Mouse (Mus musculus) lung, postnatal 36 days (tissue): ENCODE measurements at regions not wholly inside any gene's neighbourhood (a gene's known extent, or its start where the extent isn't known, plus 50 kb on each side); places are given as distances from the start of the nearest gene placed in this dataset.

Experiments
- DNase-seq: peaks from one replicate; pipeline ENCODE4 v3.0.0; 2022; ENCODE audit warnings: mixed read lengths

DNA sequence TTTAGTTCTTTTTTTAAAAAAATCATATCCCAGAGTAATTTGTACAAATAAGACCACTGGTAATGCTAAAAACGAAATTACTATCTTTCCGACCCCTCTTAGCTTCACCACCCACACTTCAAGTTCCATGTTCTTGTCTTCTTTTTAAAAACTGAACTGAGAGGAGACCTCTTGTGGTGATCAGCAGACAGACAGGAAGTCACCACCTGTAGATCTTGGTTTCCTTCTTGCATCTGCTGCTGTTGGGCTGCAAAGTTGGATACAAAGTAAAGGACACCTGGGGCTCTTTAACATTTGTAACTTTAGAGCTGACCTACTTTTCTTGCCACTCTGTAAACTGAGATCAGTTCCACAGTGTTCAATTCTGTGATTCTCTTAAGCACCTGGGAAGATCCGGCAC is 216.4 kb downstream of the Cog6 start:
- DNase-seq, result peak; percentile 32

- DNase-seq, result no peak
Observed at GRCm38 (mm10) chr3:52797801-52798200, 219.2 kb downstream of the Cog6 start.

DNA sequence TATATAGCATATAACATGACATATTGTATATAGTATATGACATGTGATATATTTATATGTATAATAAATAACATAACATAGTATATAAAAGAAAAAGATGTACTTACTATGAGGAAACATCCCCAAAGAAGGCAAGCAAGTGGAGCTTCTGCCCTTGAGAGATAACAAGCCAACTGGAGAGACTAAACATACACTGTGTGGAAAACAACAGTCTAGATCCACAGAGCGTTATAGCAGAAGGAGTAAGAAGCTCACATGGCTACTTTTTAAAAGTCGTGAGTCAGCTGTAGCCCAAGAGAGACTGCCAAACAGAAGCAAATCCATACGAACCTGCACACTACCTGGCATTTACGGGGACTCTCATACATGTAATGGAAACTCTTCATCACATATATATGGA is 219.9 kb downstream of the Cog6 start:
- DNase-seq, result no peak

DNA sequence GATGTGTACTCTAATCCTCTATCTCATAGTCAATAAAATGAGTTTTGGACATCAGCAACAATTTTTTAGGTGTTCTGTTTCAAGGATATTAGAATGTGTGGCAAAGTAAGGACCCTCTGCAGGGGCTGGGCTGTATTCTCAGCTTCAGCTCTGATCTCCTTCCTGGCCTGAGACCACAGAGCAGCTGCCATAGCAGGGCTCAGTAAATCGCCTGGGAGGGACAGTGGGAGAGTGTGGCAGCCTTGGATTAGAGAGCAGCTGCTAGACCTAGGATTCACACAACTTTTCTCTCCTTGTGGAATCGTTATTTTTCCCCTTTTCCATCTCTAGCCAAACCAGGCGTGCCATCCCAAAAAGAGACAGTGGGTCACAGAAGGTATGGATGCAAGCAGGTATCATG is 222.8 kb downstream of the Cog6 start:
- DNase-seq, result no peak

DNA sequence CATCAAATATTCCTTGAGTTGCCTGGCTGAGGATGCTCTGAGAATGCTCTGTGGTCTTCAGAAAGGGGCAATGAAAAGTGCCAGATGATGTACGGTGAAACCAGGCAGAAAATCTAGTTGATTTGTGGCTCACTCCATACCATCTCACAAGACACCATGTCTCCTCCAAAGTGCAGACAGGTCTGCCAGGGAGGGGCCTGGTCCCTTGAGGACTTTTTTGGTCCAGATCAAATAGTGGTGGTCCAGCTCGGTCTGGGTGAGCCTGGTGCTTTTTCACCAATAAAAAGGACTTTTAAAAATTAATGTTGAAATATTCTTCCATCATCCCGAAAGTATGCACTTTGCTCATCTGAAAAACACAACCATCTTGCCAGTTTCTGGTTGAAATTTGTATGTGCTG is 224.2 kb downstream of the Cog6 start:
- no peak for DNase-seq

GRCm38 (mm10) chr3:52792121-52792520 is 224.9 kb downstream of the Cog6 start:
- no peak for DNase-seq

DNA sequence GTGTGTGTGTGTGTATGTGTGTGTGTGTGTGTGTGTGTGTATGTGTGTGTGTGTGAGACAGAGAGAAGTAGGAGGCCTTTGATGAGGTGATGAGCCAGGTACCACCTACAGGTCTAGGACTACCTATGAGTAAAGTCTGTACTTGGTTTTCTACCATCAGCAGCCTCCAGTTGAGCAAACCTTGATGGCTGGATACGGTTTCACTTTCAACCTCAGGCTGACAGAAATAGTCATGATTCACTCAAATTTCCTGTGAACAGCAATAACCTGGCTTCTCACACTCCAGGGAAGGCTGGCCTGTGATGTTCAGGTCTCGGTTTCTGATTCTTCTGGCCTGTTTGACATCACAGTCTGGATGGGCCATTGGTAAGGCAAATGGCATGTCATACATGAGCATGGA is 226.1 kb downstream of the Cog6 start:
- DNase-seq, result no peak

DNA sequence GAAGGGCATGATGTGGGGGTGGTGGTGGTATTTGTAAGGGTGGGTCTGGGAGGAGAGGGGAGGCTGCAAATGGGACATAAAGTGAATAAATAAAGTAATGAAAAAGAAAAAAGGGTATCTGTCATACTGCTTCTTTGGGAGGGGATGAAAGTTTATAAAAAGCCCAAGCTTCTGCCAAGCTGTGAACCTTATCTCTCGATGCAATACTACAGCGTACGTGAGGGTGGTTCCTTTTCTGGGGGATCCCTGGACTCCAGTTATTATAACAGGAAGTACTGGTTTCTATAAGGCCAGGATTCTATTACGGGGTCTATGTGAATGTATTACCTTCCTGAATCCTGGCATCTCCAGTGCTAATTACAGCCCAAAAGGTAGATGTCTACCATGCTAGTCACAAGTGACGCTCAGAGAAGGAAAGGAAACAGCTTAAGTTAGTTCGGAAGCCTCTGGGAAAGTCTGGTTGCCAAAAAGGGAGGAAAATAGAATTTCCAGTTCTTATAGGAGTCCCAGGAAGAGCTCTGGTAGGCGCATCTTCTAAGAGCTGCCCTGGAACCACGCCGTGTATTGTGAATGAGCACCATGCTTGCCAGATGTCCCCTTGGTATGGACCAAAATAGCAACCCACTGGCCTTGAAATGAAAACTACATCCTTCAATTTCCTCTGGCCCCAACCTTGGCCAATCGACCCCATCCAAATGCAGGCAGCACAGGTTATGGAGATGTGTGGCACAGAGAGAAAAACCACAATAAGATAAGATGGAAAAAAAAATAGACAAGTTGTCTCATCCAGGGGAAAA is 228.9 kb downstream of the Cog6 start:
- no peak for DNase-seq

- DNase-seq, result no peak
Observed at GRCm38 (mm10) chr3:52785595-52785994, 231.4 kb downstream of the Cog6 start.

DNA sequence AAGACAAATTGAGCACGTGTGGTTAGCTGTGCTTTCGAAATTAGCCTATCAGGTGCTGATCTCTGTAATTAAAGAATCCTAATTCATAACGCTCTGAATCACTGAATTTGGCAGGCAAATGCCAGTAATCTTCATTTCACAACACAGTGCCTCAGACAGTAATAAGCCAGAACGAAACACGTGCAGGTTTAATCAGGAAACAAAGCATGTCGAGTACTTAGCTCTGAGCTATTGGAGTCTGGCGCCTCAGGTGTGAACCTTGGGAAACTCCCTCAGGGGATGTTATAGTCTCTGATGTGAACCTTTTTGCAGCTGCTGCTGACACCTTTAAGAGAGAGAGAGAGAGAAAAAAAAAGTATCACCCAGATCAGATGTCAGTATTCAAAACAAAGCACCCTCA is 232.6 kb downstream of the Cog6 start:
- no peak for DNase-seq

GRCm38 (mm10) chr3:52782576-52782975 is 234.5 kb downstream of the Cog6 start:
- no peak for DNase-seq

GRCm38 (mm10) chr3:52781521-52781920 is 235.5 kb downstream of the Cog6 start:
- DNase-seq, result no peak

GRCm38 (mm10) chr3:52780356-52780755 is 236.7 kb downstream of the Cog6 start:
- DNase-seq, result no peak

GRCm38 (mm10) chr3:52775875-52776274 is 241.2 kb downstream of the Cog6 start:
- no peak for DNase-seq

- DNase-seq, result no peak
Observed at GRCm38 (mm10) chr3:52775156-52775555, 241.9 kb downstream of the Cog6 start.

DNA sequence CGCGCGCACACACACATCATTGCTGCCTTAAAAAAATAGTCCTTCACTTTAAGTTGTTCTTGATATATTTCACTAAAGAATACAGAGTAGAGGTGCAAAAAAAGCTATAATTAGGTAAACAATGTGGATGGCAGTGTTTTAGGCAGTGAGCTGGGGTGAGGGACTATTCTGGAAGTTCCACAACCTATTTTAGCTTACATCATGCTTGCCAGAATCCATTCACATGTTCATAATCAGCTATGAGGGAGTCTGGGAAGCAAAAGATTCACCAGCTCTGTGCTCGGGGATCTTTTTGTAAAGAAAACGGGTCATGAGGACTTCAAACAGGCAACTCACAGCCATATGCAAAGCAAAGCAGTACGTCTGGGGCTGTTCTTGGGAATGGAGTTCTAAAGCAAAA is 242.3 kb downstream of the Cog6 start:
- DNase-seq, result no peak

- peak; percentile 40 for DNase-seq
Observed at GRCm38 (mm10) chr3:52767276-52767675, 249.8 kb downstream of the Cog6 start.

DNA sequence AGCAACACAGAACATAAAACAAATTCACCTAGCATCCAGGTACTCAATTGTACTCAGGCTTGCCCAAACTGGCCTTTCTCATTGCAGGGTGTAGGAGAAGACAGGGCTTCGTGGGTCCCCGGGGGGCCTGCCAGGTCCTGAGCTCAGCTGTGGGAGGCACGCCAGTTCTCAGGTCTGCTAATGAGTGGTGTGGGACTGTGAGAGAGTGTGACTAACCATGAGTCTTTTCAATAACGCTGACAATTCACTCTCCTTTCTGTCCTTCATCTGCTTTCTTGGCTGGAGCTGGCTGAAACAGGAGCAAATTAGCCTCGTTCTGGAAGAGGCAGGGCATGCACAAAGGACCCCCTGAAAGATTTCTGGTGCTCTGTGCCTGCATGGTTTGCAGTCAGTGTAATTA is 250.2 kb downstream of the Cog6 start:
- DNase-seq, result no peak

- DNase-seq, result no peak
Observed at GRCm38 (mm10) chr3:52764166-52764565, 252.9 kb downstream of the Cog6 start.

GRCm38 (mm10) chr3:52763660-52764059 is 253.4 kb downstream of the Cog6 start:
- no peak for DNase-seq

DNA sequence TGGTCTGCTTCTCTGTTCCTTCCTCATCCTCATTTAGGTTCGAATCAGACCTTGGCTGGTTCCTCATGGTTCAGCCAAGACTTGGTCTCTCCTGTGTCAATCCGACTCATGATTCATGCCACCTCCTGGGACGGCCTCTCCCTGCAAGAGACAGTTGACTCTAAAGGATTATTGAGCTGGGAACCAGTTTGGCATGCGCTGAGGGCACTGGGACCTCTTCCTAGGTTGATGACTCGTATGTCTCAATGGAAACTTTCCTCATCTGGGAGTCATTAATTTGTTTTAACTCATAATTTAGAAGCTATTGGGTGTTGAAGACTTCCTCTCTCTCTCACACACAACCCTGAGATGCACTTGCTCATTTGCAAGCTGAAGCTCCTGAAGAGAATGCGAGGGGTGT is 254.5 kb downstream of the Cog6 start:
- DNase-seq, result no peak

- no peak for DNase-seq
Observed at GRCm38 (mm10) chr3:52759846-52760245, 257.2 kb downstream of the Cog6 start.

GRCm38 (mm10) chr3:52758561-52758960 is 258.5 kb downstream of the Cog6 start:
- DNase-seq, result peak; percentile 83

DNA sequence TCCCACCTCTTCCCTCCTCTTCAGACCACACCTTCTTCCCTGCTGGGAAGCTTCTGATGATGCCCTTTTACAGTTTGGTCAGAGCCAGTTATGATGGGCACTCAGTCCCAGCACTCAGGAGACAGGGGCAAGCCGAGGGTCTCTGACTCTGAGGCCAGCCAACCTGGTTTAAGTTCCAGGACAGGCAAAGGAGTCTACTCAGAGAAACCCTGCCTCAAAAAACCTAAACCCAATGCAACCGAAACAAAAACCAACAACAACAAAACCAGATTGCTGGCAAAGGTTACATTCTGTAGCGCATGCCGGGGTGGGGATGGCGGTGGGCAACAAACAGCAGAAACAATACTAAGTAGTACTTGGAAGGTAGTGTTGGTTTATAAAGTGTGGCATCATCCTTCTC is 260.2 kb downstream of the Cog6 start:
- DNase-seq, result no peak

DNA sequence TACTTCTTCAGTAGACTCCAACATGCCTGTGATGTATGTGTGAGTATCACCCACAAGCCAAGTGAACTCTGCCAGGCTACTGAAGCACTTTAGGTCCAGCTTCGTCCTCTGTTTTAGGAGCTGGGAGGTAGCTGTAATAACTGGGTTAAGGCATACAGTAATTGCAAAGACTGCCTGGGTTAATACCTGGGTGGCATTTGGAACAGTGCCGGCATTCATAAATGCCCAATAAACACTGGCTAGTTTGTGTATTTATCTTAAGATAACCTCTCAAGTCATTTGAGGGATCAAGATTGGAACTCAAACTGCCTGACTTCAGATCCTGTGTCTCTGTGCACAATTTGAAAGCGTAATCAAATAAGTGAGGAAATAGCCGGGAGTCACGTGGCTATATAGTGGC is 261.0 kb downstream of the Cog6 start:
- DNase-seq, result peak; percentile 20
